Mouse (Mus musculus) intestine, embryonic 15.5 days (tissue): ENCODE measurements around the gene Stk39. TPM values are rescaled to one million over a fixed set of nuclear protein-coding genes. Genes with fewer than 3 reads are reported as not detected.

Experiments
- ATAC-seq: fragments of 200-750 bp; cut with Nextera tagmentation; 2 replicates; pipeline ENCODE4 v1.8.0; 2017; ENCODE audit warnings: moderate TSS enrichment, moderate library complexity
- H3K27ac ChIP-seq: fragments of 300-500 bp; sonication (generic); 2 replicates; pipeline ENCODE4 v1.5.1; 2015; ENCODE audit warnings: mild to moderate bottlenecking, inconsistent platforms
- H3K27me3 ChIP-seq: fragments of 300-500 bp; sonication (generic); replicated peaks from 2 replicates; pipeline ENCODE4 v1.6.1; 2015; ENCODE audit warnings: inconsistent platforms
- H3K36me3 ChIP-seq: fragments of 300-500 bp; sonication (generic); 2 replicates; pipeline ENCODE4 v1.6.1; 2015; ENCODE audit warnings: inconsistent platforms
- H3K4me1 ChIP-seq: fragments of 300-500 bp; sonication (generic); replicated peaks from 2 replicates; pipeline ENCODE4 v1.6.1; 2015; ENCODE audit warnings: inconsistent platforms
- H3K4me2 ChIP-seq: fragments of 300-500 bp; sonication (generic); replicated peaks from 2 replicates; pipeline ENCODE4 v1.6.1; 2015; ENCODE audit warnings: mild to moderate bottlenecking, inconsistent platforms
- H3K4me3 ChIP-seq: fragments of 300-500 bp; sonication (generic); replicated peaks from 2 replicates; pipeline ENCODE4 v1.5.1; 2015; ENCODE audit warnings: inconsistent platforms
- H3K9ac ChIP-seq: fragments of 300-500 bp; sonication (generic); 2 replicates; pipeline ENCODE4 v1.6.1; 2015; ENCODE audit warnings: inconsistent platforms
- H3K9me3 ChIP-seq: fragments of 300-500 bp; sonication (generic); 2 replicates; pipeline ENCODE4 v1.6.1; 2016; ENCODE audit warnings: inconsistent platforms
- WGBS: fragments of 180-500 bp; shearing (Covaris S2); methylation state at CpG from one replicate; pipeline ENCODE4 v1.1.7; 2015; 5-methylcytosine and 5-hydroxymethylcytosine counted together
- polyA plus RNA-seq: library from polyadenylated mRNA; unstranded; fragments of >200 nt; fragmentation: Nextera tagmentation; extraction: Ambion mirVana; gene quantifications from 2 replicates; pipeline ENCODE4 v1.2.1, GENCODE M21; 2015

Stk39 gene
- polyA plus RNA-seq, 1 experiment from 2014 or later, result 14.5 TPM

- WGBS, result 85% methylated on average over 4 of the region's 4 CpGs
- H3K4me3 ChIP-seq, result no peak overlapping the region
- no peaks in the 10 kb centered on the region for H3K9me3 ChIP-seq
- H3K36me3 ChIP-seq, result no peaks in the 10 kb centered on the region
- no peak overlapping the region for H3K4me2 ChIP-seq
- no peak overlapping the region for H3K9ac ChIP-seq
- H3K4me1 ChIP-seq, result no peaks in the 10 kb centered on the region
- no peaks in the 10 kb centered on the region for H3K27me3 ChIP-seq
- no peak overlapping the region for H3K27ac ChIP-seq
- ATAC-seq, result no peak
These were observed 19.7 kb downstream of the Stk39 start for GRCm38 (mm10) chr2:68452379-68452778.

DNA sequence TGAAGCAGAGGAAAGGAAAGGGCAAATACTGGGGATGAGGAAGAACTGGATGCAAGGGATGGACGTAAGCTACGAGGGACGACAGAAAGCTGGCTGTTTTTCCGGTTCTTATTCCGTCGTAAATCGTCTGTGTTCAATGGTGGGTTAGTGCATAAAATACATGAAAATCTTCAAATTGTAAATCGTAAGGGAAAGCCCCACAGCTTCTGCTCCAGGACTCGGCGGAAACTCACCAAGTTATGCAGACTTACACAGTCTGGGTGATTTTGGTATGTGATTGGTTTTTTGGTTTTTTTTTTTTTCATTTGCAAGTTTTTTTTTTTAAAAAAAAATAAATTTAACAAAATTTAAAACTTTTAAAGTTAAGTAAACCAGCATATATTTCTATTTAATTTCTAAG is 24.0 kb downstream of the Stk39 start:
- WGBS, result 82% methylated on average over 10 of the region's 10 CpGs
- Histone ChIP-seq H3K36me3 (no peaks in the 10 kb centered on the region), H3K4me1 (no peaks in the 10 kb centered on the region), H3K9me3 (no peaks in the 10 kb centered on the region), H3K4me2 (no peak overlapping the region), H3K27ac (no peak overlapping the region), H3K27me3 (no peaks in the 10 kb centered on the region), H3K9ac (no peak overlapping the region), H3K4me3 (no peak overlapping the region)
- no peak for ATAC-seq

DNA sequence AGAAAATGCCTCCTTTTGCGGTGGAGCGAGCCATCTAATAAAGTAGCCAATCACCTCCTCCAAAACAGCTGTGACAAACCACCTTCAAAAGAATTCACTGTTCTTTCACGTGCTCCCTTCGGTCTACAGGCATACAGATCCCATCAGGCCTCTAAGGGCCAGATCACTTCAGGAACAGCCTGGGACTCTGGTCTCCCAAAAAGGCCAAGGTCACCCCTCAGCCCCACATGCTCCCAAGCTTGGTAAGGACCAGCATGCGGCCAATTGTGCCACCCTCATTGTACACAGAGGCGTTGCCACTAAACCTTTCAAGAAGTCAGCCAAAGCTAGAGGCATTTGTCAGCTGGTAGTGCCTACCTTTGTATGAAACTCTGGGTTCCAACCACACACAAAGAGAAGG is 28.9 kb downstream of the Stk39 start:
- Histone ChIP-seq H3K36me3 (no peaks in the 10 kb centered on the region), H3K9ac (no peak overlapping the region), H3K4me1 (peaks cover 4% of the 10 kb centered on the region; the same call in 1 of the 2 replicates), H3K4me2 (no peak overlapping the region), H3K27ac (no peak overlapping the region), H3K4me3 (no peak overlapping the region), H3K9me3 (no peaks in the 10 kb centered on the region), H3K27me3 (no peaks in the 10 kb centered on the region)
- WGBS, result 82% methylated on average over 6 of the region's 6 CpGs
- no peak for ATAC-seq

DNA sequence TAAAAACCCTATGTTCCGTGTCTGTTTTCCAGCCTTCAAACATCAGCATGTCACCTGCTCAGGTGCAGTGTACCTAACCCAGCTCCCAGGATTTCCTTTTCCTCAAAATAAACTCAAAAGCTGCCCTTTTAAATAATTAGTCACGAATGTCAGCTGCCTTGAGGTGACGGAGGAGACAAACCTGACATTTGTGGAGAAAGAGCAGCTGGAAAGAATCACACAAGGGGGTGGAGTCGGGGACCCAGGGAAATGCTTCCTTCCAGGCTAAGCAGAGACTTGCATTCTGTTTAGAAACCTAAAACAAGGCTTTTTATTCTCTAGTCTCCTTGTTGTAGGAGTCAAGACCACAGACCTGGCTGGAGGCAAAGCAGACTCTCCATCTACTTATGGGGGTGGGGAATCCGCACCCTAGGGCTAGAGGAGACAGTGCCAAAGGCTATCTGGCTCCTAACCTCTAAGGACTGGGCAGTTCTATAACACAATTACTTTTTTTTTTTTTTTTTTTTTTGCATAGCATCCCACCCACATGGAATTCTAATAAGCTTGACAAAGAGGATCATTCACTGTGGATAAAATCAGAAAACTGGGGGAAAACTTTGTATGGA is 29.9 kb downstream of the Stk39 start:
- no peak overlapping the region for H3K27ac ChIP-seq
- no peak overlapping the region for H3K4me3 ChIP-seq
- ATAC-seq, result no peak

GRCm38 (mm10) chr2:68439614-68440013 is 32.5 kb downstream of the Stk39 start:
- peaks cover 14% of the 10 kb centered on the region for H3K4me1 ChIP-seq
- no peaks in the 10 kb centered on the region for H3K9me3 ChIP-seq
- no peak overlapping the region for H3K4me3 ChIP-seq
- no peak for ATAC-seq
- WGBS, result 89% methylated on average over 9 of the region's 9 CpGs
- H3K36me3 ChIP-seq, result no peaks in the 10 kb centered on the region
- H3K9ac ChIP-seq, result no peak overlapping the region
- H3K27ac ChIP-seq, result no peak overlapping the region
- no peaks in the 10 kb centered on the region; the same call in 1 of the 2 replicates for H3K27me3 ChIP-seq
- no peak overlapping the region for H3K4me2 ChIP-seq

More for the DNA sequence above, 29.9 kb downstream of the Stk39 start:
- Histone ChIP-seq H3K4me1 (peaks cover 4% of the 10 kb centered on the region; the same call in 1 of the 2 replicates), H3K9ac (no peak overlapping the region), H3K4me2 (no peak overlapping the region), H3K36me3 (no peaks in the 10 kb centered on the region), H3K9me3 (no peaks in the 10 kb centered on the region), H3K27me3 (no peaks in the 10 kb centered on the region)
- WGBS, result 43% methylated on average over 5 of the region's 5 CpGs

GRCm38 (mm10) chr2:68437920-68438319 is 34.1 kb downstream of the Stk39 start:
- Histone ChIP-seq H3K4me1 (peaks cover 17% of the 10 kb centered on the region), H3K9ac (no peak overlapping the region), H3K36me3 (no peaks in the 10 kb centered on the region), H3K9me3 (no peaks in the 10 kb centered on the region), H3K27ac (no peak overlapping the region), H3K4me3 (no peak overlapping the region), H3K4me2 (no peak overlapping the region), H3K27me3 (no peaks in the 10 kb centered on the region; the same call in 1 of the 2 replicates)
- ATAC-seq, result no peak
- WGBS, result 66% methylated on average over 5 of the region's 5 CpGs

DNA sequence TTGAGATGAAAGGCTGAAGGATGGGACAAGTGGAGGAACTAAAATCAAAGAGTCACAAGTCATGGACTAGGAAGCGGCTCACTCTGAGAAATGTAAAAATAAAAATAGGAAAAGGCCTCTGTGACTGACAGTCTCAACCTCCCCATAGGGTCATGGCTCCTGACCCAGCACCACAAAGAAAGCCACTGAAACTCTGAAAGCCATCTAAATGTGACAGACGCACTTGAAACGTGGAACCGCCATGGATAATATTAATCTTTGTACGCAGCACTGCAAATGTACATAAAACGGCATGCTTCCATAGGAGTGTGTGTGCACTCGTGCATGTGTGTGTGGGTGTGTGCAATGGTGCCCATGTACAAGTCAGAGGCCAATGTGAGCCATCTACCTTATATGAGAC is 34.9 kb downstream of the Stk39 start:
- Histone ChIP-seq H3K27ac (no peak overlapping the region), H3K4me3 (no peak overlapping the region), H3K36me3 (no peaks in the 10 kb centered on the region), H3K27me3 (no peaks in the 10 kb centered on the region; the same call in 1 of the 2 replicates), H3K4me1 (peaks cover 16% of the 10 kb centered on the region), H3K9ac (no peak overlapping the region), H3K9me3 (no peaks in the 10 kb centered on the region), H3K4me2 (no peak overlapping the region)
- no peak for ATAC-seq
- WGBS, result 89% methylated on average over 7 of the region's 7 CpGs

DNA sequence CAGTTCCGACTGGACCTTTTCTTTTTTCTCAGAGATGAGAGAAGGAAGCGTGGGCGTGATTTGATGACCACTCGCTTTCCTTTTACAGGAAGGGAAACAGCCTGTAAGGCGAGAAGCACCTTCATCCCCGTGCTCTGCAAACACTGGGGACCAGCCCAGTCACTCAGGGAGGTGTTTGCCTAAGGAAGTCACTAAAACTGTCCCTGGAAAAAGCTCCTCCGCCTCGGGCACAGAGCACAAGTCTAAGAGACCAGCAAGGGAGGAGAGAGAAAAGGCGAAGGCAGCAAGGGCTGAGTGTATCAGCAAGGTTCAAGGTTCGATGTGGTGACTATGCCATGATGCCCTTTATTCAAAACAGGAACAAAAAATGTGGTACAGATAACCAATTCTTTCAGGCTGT is 35.8 kb downstream of the Stk39 start:
- Histone ChIP-seq H3K27ac (no peak overlapping the region), H3K9ac (no peak overlapping the region), H3K4me3 (0 out of 2 replicates have a peak overlapping the region, but pooled peaks have one; percentile 2), H3K4me1 (peaks cover 14% of the 10 kb centered on the region), H3K36me3 (no peaks in the 10 kb centered on the region), H3K9me3 (no peaks in the 10 kb centered on the region), H3K4me2 (peak overlapping the region; percentile 48), H3K27me3 (no peaks in the 10 kb centered on the region; the same call in 1 of the 2 replicates)
- WGBS, result 24% methylated on average over 10 of the region's 10 CpGs
- peak; percentile 24 for ATAC-seq

DNA sequence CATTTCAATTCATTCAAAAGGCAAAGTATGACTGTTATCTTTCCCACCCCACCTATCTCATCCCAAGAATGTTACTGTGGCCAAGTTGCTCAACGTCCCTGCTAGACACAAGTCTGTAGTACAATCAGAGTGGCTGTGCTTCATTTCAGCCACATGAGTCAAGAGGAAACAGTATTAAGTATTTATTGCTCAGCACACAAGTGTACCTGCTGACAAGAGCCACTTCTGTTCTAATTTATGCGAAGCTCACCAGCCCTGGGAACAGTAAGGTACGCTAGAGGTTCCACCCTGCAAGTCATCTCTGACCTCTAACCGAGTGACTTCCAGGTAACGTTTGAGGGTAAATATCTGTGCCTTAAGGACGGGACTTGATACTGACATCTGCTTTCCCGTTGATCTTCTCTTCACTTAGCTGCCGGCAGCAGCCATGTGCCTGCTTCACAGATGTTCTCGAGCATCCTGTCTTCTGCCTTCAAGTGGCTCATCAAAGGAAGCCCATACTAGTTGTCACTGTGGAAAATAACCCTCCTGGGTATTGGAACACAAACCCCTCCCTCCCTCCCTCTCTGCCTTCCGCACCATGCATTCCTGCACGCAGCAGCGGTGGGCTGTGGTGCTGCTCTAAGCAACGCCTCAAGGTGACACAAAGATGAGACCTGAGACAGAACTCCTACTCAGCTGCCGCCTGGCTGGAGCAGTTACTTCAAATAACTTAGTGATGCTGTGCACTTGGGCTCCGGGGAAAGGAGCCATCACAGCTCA is 36.4 kb downstream of the Stk39 start:
- Histone ChIP-seq H3K27me3 (no peaks in the 10 kb centered on the region; the same call in 1 of the 2 replicates), H3K36me3 (no peaks in the 10 kb centered on the region), H3K4me1 (peaks cover 18% of the 10 kb centered on the region), H3K9ac (no peak overlapping the region), H3K9me3 (no peaks in the 10 kb centered on the region), H3K4me2 (peak overlapping the region; percentile 48), H3K27ac (no peak overlapping the region), H3K4me3 (0 out of 2 replicates have a peak overlapping the region, but pooled peaks have one; percentile 2)
- 25% methylated on average over 15 of the region's 15 CpGs for WGBS
- peak; percentile 41 for ATAC-seq

DNA sequence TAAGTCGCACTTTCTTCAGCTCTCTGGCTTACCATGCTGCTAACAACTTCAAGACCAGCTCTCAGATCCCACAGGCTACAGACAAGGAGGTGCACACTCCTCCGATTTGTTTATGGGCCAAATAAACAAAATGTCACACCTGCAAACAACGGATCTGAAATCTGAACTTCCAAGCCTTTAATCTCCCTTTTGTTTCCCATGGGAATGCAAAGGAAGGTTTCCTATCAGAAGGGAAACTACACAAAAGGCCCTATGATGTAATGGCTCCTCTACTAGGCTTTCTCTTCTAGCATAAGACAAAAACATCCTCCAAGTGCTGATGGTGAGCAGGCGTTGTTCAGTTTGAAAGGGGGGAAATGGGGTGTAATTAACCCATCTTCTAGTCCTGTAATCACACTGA is 37.1 kb downstream of the Stk39 start:
- Histone ChIP-seq H3K36me3 (no peaks in the 10 kb centered on the region), H3K4me2 (no peak overlapping the region), H3K9ac (no peak overlapping the region), H3K27ac (no peak overlapping the region), H3K27me3 (no peaks in the 10 kb centered on the region; the same call in 1 of the 2 replicates), H3K9me3 (no peaks in the 10 kb centered on the region), H3K4me3 (no peak overlapping the region), H3K4me1 (peaks cover 18% of the 10 kb centered on the region)
- WGBS, result 39% methylated on average over 4 of the region's 4 CpGs
- ATAC-seq, result no peak

DNA sequence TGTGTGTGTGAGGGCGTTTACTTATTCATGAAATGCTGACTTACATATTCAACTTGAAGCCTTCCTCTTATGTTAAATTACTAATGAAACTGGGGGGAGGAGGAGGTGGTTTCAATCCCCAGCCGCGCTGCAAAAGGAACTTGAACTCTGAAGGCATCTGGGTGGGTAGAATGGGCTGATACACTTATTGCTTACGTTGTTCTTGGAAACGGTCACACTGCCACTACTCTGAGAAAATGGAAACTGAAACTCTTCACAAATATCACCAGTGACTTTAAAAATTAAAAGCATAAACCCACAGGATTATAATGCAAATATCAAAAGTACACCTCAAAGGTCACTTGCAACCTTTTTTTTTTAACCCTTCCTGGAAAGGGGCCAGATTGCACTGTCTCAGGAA is 37.5 kb downstream of the Stk39 start:
- no peak overlapping the region for H3K27ac ChIP-seq
- no peak overlapping the region for H3K9ac ChIP-seq
- H3K4me3 ChIP-seq, result no peak overlapping the region
- no peak for ATAC-seq
- peaks cover 18% of the 10 kb centered on the region for H3K4me1 ChIP-seq
- WGBS, result 57% methylated on average over 5 of the region's 5 CpGs
- no peaks in the 10 kb centered on the region for H3K9me3 ChIP-seq
- no peaks in the 10 kb centered on the region for H3K36me3 ChIP-seq
- no peak overlapping the region for H3K4me2 ChIP-seq
- H3K27me3 ChIP-seq, result no peaks in the 10 kb centered on the region; the same call in 1 of the 2 replicates

DNA sequence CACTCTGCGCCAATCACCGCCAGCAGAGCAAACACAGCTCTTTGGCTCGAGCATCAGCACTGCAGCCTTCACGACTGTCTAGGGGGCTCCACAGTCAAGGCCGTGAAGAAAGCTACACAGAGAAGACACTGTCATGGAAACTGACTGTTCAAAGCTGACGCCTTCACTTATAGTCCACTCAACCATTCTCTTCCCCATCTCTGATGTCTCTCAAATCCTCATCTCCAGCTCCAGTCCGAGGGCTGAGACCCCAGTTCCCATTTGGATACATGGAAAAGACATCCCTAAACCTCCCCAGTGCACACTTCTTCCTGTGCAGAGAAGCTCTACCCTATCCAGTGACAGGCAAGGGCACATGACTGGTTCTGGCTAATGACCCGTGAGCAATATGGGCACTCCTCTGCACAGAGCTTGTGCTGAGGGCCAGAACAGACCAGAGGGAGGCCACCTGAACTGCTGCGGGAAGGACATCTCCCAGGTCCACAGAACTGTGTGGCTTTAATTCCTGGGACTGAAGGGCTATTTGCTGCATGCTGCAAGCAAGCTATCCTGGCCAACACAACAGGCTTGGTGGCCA is 38.2 kb downstream of the Stk39 start:
- Histone ChIP-seq H3K4me3 (no peak overlapping the region), H3K27me3 (no peaks in the 10 kb centered on the region; the same call in 1 of the 2 replicates), H3K4me1 (peaks cover 18% of the 10 kb centered on the region), H3K9ac (no peak overlapping the region), H3K9me3 (no peaks in the 10 kb centered on the region), H3K4me2 (no peak overlapping the region), H3K27ac (no peak overlapping the region), H3K36me3 (no peaks in the 10 kb centered on the region)
- WGBS, result 90% methylated on average over 9 of the region's 9 CpGs
- ATAC-seq, result no peak
